Mouse (Mus musculus) lung, postnatal 0 days (tissue): Measurements from ENCODE around the gene Ehmt2. TPM values are rescaled to one million over a fixed set of nuclear protein-coding genes. Genes with fewer than 3 reads are reported as not detected.

ENCODE experiments used
- ATAC-seq: fragments of 200-750 bp; cut with Nextera tagmentation; 2 replicates; pipeline ENCODE4 v1.8.0; 2017; ENCODE audit warnings: moderate library complexity
- DNase-seq: peaks from one replicate; pipeline ENCODE4 v3.0.0-alpha.2; 2016; ENCODE audit warnings: low spot score
- H3K27ac ChIP-seq: fragments of 300-500 bp; sonication (generic); 2 replicates; pipeline ENCODE4 v1.5.1; 2014; ENCODE audit warnings: antibody characterized with exemption, mild to moderate bottlenecking, low read length, mixed read lengths
- H3K27me3 ChIP-seq: fragments of 300-500 bp; sonication (generic); replicated peaks from 2 replicates; pipeline ENCODE4 v1.6.1; 2014; ENCODE audit warnings: low read length, mixed read lengths; ENCODE audit not compliant: insufficient read depth
- H3K36me3 ChIP-seq: fragments of 300-500 bp; sonication (generic); 2 replicates; pipeline ENCODE4 v1.6.1; 2014; ENCODE audit warnings: low read length, mixed read lengths; ENCODE audit not compliant: insufficient read depth
- H3K4me1 ChIP-seq: fragments of 300-500 bp; sonication (generic); 2 replicates; pipeline ENCODE4 v1.6.1; 2014; ENCODE audit warnings: antibody characterized with exemption, low read depth, low read length, mixed read lengths; ENCODE audit not compliant: insufficient read depth
- H3K4me2 ChIP-seq: fragments of 300-500 bp; sonication (generic); replicated peaks from 2 replicates; pipeline ENCODE4 v1.6.1; 2014; ENCODE audit warnings: low read depth, mild to moderate bottlenecking, low read length, moderate library complexity, mixed read lengths
- H3K4me3 ChIP-seq: fragments of 300-500 bp; sonication (generic); 2 replicates; pipeline ENCODE4 v1.5.1; 2014; ENCODE audit warnings: low read depth, low read length
- H3K9ac ChIP-seq: fragments of 300-500 bp; sonication (generic); replicated peaks from 2 replicates; pipeline ENCODE4 v1.6.1; 2014; ENCODE audit warnings: low read depth, mild to moderate bottlenecking
- H3K9me3 ChIP-seq: fragments of 300-500 bp; sonication (generic); 2 replicates; pipeline ENCODE4 v1.6.1; 2016; ENCODE audit warnings: low read length, mixed read lengths
- CTCF ChIP-seq: IDR thresholded peaks from 2 replicates; pipeline ENCODE4 v1.5.1; 2016; ENCODE audit warnings: antibody characterized with exemption, mild to moderate bottlenecking
- EP300 ChIP-seq: IDR thresholded peaks from 2 replicates; pipeline ENCODE4 v1.6.1; 2016; ENCODE audit warnings: antibody characterized with exemption, mild to moderate bottlenecking, control low read depth
- WGBS: fragments of 180-500 bp; shearing (Covaris S2); extraction: QIAGEN DNeasy Blood & Tissue Kit; methylation state at CpG from one replicate; pipeline ENCODE4 v1.1.7; 2014; 5-methylcytosine and 5-hydroxymethylcytosine counted together
- polyA plus RNA-seq: library from polyadenylated mRNA; unstranded; fragments of >200 nt; fragmentation: Nextera tagmentation; extraction: Ambion mirVana; gene quantifications from 2 replicates; pipeline ENCODE4 v1.2.1, GENCODE M21; 2015

The Ehmt2 gene
- polyA plus RNA-seq, 1 experiment from 2014 or later: 28.7 TPM

- no peaks in the 10 kb centered on the region for H3K36me3 ChIP-seq
- WGBS: 29% methylated on average over 10 of the region's 10 CpGs
- H3K27ac ChIP-seq: no peak overlapping the region
- no peaks in the 10 kb centered on the region for H3K27me3 ChIP-seq
- peak overlapping the region; percentile 96 for H3K4me2 ChIP-seq
- ATAC-seq: no peak
- no peak; the same call in 1 of the 2 replicates for TF ChIP-seq CTCF
- TF ChIP-seq EP300: no peak
- no peaks in the 10 kb centered on the region for H3K9me3 ChIP-seq
- 0 out of 2 replicates have a peak overlapping the region, but pooled peaks have one; percentile 69 for H3K4me3 ChIP-seq
- H3K9ac ChIP-seq: peak overlapping the region; percentile 61; the same call in 1 of the 2 replicates
- DNase-seq: no peak
- peaks cover 6% of the 10 kb centered on the region; the same call in 1 of the 2 replicates for H3K4me1 ChIP-seq
These were observed 52.5 kb downstream of the Ehmt2 start for GRCm38 (mm10) chr17:34950514-34951455.

GRCm38 (mm10) chr17:34951636-34952377 lies 53.5 kb downstream of the Ehmt2 start:
- Histone ChIP-seq H3K27ac (peak overlapping the region; percentile 54), H3K27me3 (no peaks in the 10 kb centered on the region), H3K36me3 (no peaks in the 10 kb centered on the region), H3K9ac (peak overlapping the region; percentile 61), H3K9me3 (no peaks in the 10 kb centered on the region), H3K4me3 (peak overlapping the region; percentile 69), H3K4me2 (peak overlapping the region; percentile 96), H3K4me1 (peaks cover 6% of the 10 kb centered on the region; the same call in 1 of the 2 replicates)
- no peak for TF ChIP-seq EP300
- TF ChIP-seq CTCF: no peak
- WGBS: 0% methylated on average over 29 of the region's 29 CpGs
- DNase-seq: no peak
- no peak for ATAC-seq

GRCm38 (mm10) chr17:34952378-34953040 lies 54.2 kb downstream of the Ehmt2 start:
- Histone ChIP-seq H3K4me1 (peaks cover 6% of the 10 kb centered on the region; the same call in 1 of the 2 replicates), H3K27me3 (no peaks in the 10 kb centered on the region), H3K36me3 (no peaks in the 10 kb centered on the region), H3K9ac (peak overlapping the region; percentile 61), H3K9me3 (no peaks in the 10 kb centered on the region), H3K4me2 (peak overlapping the region; percentile 96), H3K4me3 (peak overlapping the region; percentile 69), H3K27ac (peak overlapping the region; percentile 54)
- WGBS: under 1% methylated on average over 23 of the region's 23 CpGs
- ATAC-seq (peak; percentile 85), DNase-seq (peak; percentile 89)
- TF ChIP-seq EP300: peak; percentile 95
- TF ChIP-seq CTCF: peak; percentile 83

- Histone ChIP-seq H3K36me3 (no peaks in the 10 kb centered on the region), H3K9me3 (no peaks in the 10 kb centered on the region), H3K4me1 (peaks cover 6% of the 10 kb centered on the region; the same call in 1 of the 2 replicates), H3K9ac (no peak overlapping the region), H3K4me3 (no peak overlapping the region), H3K27ac (no peak overlapping the region), H3K27me3 (no peaks in the 10 kb centered on the region), H3K4me2 (no peak overlapping the region)
- TF ChIP-seq CTCF (no peak), EP300 (no peak)
- no peak for DNase-seq
- no peak for ATAC-seq
- 81% methylated on average over 3 of the region's 3 CpGs for WGBS
These were observed 55.0 kb downstream of the Ehmt2 start for GRCm38 (mm10) chr17:34953258-34953657.

GRCm38 (mm10) chr17:34953904-34954303 lies 55.6 kb downstream of the Ehmt2 start:
- TF ChIP-seq EP300: no peak
- TF ChIP-seq CTCF: no peak
- Histone ChIP-seq H3K27me3 (no peaks in the 10 kb centered on the region), H3K4me1 (peaks cover 6% of the 10 kb centered on the region; the same call in 1 of the 2 replicates), H3K36me3 (no peaks in the 10 kb centered on the region), H3K9ac (no peak overlapping the region), H3K4me3 (no peak overlapping the region), H3K9me3 (no peaks in the 10 kb centered on the region), H3K4me2 (no peak overlapping the region), H3K27ac (no peak overlapping the region)
- no peak for ATAC-seq
- WGBS: 93% methylated on average over 4 of the region's 4 CpGs
- no peak for DNase-seq
